Mouse (Mus musculus) layer of hippocampus, postnatal 25 days (tissue): ENCODE data around the gene Methig1. TPM values are rescaled to one million over a fixed set of nuclear protein-coding genes. Genes with fewer than 3 reads are reported as not detected.

ENCODE experiments used
- DNase-seq, 2 experiments: peaks; one replicate each; pipeline ENCODE4 v3.0.0; 2022; ENCODE audit warnings: mixed read lengths in 2 of 2, low spot score in 1 of 2; ENCODE audit errors: extremely low spot score in 1 of 2
- total RNA-seq, 2 experiments: library from RNA; stranded (reverse); gene quantifications; 2 replicates each; pipeline ENCODE4 v1.2.3; 2021

The Methig1 gene
- total RNA-seq, 2 experiments from 2014 or later: not detected

DNA sequence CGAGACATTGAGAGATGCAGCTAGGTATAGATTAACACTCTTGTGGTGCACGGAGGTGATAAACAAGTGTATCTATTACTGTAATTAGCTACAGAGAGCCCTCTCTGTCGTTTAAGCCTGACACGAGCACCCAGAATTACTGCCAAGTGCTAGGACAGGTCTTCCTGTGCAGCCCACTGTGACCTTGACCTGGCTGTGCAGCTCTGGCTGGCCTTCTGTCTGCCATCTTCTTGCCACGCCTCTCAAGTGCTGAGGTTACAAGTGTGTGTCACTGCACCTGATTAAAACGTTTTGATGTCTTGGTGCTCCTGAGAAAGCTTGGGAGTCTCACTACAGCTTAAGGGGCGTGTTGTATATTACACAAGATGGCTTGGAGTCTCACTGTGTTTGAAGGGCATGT is 38.1 kb downstream of the Methig1 start:
- DNase-seq: no peak

DNA sequence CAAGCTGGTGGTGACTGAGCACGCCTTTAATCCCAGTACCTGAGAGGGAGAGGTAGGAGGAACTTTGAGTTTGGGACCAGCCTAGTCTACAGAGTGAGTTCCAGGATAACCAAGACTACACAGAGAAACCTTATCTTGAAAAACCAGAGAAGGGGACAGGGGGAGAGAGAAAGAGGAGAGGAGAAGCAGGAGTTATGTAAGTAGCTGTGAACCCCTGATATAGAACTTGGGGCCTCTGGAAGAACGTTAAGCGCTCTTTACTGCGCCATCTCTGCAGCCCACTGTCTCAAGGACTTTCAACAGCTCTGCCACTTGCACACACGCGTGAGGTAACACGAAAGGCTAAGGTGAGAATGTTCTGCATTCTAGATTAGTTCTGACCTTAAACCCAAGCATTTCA is 38.6 kb downstream of the Methig1 start:
- DNase-seq: no peak

DNA sequence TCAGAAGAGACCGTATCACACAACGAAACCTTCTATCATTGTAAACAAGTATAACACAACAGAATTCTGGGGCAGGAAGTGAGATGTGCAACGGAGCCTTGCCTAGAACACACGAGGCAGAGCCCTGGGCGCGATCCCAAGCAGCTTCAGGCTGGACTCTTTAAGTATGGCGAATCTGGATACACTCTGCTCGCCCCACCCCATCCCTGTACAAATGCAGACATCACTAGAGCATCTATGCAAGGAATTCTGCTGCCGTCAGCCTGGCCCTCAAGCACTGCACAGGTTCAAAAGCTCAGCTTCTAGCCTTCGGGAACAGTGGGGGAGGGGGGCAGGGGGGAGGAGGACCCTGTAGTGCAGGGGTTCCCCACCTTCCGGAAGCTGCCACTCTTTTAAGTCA is 40.1 kb downstream of the Methig1 start:
- DNase-seq: no peak

DNA sequence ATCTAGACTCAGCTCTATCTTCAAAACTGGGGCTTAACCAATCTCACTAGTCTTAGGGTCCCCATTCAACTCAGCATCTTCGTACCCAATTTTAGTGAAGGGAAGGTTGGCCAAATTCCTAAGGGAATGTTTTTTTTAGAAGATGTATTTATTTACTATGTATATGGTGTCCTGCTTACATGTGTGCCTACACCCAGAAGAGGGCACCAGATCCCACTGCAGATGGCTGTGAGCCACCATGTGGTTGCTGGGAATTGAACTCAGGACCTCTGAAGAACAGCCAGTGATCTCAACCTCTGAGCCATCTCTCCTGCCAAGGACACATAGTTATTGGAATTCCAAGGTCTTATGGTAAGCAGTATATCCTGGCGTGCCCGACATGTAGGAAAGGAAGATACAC is 42.6 kb downstream of the Methig1 start:
- DNase-seq: no peak

DNA sequence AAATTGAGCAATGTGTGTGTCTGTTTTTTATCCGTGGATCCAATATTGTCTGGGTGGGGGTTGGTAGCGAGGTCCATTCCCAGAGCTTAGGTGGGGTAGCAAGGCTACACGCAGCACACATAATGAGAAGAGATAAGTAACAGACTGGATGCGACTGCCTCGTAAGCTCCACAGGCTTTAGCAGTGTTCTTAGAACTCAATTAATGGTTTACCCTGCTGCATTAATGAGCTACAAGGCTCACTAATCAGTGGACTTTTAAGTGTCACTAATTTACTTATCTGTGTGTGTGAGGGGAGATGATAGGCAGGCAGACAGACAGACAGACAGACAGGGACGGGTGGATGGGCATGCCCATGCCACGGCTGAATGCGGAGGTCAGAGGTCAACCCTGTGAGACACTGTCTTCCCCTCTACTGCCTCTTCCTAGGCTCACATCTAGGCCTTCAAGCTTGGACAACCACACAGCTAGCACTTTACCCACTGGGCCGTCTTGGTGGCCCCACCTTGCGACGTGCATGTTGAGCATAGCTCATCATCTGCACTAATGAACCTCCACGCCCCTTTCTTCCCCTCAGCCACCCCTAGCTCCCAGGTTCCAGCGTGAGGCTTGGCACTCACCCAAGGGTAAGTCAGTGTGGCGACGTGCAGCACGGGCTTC is 47.8 kb downstream of the Methig1 start:
- DNase-seq: no peak

DNA sequence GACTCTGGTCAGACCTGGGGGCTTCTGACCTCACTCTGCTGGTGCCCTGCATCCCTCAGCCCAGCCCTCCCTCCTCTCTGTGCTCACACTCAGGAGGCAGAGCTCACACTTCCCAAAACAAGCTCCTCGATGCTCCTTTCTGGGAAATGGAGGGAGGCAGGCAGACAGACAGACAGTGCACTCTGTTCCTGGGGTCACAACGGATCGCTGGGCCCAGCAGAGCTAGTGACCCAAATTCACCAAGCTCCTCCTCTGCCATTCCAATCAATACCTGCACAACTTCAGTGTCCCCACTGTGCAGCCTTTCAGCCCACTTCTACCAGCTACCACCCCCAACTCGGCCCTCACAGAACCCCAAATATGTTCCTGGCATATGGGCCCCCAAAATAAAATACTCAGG is 48.9 kb downstream of the Methig1 start:
- DNase-seq: no peak

DNA sequence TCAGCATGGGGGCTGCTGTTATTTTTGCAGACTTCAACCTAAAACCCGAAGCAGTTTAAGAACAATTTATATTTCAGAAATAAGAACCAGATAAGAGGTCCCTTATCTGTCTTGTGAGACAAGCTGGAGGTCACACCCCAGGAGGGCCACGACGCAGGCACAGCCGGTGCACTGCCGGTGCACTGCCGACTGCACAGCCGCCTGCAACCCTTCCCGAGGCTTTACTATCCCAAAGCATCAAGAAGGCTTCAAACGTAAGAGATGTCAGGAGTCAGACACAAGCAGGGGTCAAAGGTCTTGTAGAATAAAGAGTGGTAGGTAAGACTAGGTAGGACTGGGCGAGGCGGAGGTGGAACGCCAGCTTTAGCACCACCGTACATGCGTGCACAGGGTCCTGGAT is 49.4 kb downstream of the Methig1 start:
- DNase-seq: no peak

DNA sequence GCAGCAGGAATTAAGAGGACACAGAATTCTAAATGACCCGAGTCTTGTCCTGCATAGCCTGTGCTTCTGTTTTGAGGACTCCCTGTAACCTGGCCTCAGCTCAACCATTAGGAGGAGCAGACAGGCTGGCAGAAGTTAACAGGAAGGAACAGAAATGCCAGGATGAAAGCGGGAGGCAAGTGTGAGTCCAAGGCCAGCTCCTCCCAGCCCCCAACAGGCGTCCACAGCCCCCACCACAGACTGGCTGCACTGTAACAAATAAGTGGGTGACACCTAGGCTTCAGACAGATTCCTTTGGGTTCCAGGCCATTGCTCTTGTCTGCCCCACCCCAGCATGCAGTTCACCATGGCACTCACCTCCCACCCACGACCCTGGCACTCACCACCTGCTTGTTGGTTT is 49.8 kb downstream of the Methig1 start:
- DNase-seq: no peak

DNA sequence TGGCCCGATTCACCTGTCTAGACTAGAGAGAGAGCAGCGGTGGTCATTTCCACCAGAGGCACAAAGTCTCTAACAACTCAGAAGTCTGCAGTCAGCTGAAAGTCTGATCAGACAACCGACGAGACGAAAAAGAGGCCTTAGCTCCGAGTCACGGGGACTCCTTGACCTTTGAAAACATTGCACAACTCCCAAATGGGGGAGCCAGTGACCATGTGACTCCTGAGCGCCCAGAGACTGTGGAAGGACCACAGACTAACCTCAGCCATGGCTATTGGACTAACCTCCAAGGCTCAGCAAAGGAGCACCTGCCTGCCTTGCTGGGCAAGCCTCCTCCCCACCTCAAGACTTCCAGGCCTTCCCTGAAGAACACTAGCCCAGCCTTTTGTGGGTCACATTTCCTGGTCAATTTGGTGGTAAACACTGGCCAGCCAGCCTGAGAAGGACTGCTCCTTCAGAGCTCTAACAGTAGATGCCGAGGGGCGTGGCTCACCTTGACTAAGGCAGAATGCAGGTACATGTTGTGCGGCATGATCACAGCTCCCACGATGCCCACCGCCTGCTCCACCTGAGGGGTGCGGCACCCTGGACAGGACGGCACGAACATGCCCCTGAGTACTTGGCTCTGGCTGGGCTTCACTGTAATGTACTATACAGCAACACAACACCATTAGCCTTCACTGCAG is 50.5 kb downstream of the Methig1 start:
- no peak for DNase-seq

DNA sequence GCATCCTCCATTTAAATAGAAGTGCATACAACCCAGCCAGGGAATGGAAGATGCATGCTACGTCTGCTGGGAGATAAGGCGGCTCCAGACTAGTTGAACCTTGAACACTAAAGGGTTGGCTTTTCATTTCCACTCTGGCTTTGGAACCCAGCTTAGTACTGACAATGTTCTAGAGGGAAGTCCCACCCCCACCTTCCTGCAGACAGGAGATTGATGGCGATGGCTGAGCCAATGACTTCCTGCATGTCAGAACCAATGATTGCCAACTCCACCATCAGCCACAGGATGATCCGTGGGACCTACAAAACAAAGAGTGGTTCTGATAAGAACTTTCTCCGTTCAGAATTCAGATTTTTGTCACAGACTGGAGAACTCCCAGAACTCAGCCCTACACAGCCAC is 53.1 kb downstream of the Methig1 start:
- no peak for DNase-seq

DNA sequence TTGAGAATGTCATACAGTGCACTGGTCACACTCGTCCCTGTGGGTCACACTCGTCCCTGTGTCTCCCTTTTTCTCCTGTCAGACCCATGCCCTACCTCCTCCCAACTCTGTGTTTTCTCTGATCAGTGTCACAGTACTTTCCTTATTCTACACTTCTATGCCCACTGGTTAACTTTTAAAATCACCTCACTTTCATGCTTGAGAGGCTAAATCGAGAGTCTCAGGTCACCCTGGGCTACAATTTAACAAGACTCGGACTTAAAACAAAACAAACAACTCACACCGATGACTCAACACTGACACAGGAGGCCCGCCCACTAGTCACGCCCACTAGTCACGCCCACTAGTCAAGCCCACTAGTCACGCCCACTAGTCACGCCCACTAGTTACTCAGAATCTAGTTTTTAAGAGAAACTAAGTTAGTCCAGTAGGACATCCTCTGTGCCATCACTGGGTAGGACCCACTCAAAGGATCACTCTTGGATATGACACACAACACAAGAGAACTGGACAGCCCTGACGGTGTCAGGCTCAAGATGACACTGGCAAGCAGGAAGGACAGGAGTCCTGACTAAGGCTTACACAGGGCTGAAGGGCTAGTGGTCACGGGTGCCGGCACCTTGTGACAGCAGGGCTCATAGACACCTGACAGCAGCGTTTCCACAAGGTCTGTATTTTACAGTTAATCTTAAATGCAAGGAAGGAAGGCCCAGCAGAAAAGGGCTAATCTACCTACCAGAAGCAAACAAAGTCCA is 58.1 kb downstream of the Methig1 start:
- DNase-seq: no peak

DNA sequence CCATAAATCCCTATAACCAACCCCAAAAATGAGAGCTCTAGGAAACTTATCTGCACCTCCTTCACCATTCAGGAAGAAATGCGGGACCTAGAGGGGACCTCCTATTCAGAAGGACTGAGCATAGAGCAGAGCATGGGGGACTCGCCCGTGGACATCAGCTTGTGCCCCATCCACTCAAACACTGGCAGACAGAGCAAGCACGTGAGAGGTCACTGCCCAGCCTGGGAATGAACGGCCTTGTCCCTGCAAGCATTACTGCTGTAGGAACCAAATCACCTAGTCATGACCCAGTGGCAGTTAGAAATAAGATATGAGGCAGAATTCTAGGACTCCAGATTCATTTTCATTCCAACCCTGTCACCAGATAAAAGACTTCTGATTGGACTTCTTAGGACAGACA is 58.8 kb downstream of the Methig1 start:
- no peak for DNase-seq

DNA sequence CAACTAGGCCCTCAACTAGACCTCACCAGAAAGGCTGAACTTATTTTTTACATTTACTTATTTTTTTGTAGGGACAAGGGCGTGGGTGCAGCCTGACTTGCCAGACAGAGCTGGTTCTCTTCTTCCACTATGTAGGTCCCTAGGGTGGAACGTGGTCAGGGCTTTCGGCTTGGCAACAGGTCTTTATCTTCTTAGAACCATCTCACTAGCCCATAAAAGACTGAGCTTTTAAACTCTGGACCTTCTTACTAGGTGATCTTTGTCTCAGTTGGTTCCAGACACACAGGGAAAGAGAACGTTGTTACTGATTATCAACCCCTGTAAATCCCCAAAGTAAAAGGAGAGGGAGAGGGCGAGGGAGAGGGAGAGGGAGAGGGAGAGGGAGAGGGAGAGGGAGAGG is 60.4 kb downstream of the Methig1 start:
- DNase-seq: no peak

DNA sequence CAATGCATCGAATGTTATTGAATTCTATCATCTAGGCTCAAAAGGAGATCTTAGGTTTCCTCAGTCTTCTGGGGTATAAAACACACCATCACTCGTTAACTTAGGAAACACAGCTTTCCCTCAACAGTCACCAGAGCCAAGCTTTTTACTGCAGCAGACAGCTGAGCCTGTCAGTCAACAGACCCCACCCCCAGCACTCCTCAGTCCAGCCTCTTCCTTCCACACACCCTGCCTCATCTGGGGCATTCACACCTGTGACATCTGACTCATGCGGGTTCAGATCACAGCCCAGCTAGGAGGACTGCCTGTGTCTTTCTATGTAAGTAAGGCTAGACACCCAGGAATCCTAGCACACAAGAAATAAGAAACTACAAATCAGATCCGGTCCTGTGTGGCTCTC is 61.1 kb downstream of the Methig1 start:
- no peak for DNase-seq

DNA sequence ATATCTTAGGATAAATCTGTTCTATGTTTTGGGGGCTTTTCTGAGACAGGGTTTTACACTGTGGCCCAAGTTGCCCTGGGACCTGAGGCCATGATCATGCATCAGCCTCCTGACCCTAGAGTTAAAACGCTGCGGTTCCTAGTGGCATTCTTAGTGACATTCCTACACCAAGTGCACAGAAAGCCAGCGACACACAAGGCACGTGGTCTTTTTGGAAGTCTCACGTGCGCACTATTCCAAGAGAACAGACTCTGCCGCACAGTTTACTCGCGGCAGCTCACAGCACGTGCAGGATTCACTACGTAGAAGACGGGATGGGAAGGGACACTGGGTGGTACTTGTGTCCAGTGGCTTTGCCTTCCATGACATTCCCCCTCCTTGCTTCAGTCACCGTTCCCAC is 62.0 kb downstream of the Methig1 start:
- DNase-seq: no peak

DNA sequence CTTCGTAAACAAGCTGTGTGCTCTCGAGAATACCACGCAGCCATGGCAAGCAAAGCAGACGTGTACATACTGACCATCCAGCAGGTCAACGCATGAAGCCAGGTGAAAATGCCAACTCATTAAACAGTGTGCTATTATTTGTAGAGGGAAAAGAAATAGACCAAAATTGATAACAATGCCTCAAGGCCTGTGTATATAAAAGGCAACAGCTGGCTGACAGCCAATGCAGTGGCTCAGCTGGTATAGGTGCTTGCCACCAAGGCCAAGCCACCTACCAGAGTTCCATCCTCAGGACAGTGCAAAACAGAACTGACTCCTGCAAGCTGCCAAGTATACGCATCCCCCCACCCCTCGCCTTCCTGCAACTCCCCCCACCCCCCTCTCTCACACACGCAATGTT is 62.7 kb downstream of the Methig1 start:
- DNase-seq: no peak

DNA sequence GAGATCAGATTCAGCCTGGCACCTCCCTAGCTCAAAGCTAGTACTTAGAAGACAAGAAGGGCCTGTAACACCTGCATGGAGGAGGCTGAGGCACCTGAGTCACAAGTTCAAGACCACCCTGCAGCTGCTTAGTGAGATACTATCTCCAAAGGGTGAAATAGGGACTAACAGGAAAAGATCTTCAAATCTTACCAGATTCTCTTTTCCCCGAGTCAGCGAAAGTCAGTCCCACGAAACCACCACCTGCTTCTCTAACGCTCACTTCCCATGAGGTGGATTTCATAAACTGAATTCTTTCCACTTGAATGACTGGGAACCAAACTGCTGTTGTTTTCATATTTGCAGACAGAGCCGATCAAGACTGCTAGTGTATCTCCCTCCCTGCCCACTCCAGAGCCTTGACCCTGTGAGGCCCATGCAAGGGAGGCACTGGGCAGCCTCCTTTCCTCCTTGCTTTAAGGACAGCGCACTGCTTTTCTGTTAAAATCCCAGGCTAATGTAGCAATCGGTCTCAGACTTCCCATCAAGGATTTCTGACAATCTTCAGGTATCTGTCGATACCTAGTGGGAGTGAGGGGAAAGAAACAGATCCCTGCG is 65.0 kb downstream of the Methig1 start:
- DNase-seq: no peak

DNA sequence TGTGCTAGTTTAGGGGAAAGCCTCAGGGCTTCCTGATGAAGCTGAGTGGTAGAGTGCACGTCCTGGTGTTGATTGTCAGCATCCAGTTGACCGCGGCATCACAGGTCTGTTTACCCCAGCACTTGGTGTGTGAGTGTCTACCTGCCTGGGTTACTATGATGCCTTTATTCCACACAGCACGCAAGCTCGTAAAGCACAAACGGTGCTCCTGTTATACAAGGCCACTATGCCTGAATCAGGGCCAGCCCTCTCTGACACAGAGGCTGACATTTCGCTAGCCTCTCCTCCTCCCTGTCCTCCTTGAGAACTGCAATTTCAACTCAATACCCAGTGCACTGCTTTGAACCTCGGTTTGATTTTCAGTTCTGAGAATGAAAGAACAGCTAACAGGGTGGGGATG is 66.4 kb downstream of the Methig1 start:
- DNase-seq: no peak

DNA sequence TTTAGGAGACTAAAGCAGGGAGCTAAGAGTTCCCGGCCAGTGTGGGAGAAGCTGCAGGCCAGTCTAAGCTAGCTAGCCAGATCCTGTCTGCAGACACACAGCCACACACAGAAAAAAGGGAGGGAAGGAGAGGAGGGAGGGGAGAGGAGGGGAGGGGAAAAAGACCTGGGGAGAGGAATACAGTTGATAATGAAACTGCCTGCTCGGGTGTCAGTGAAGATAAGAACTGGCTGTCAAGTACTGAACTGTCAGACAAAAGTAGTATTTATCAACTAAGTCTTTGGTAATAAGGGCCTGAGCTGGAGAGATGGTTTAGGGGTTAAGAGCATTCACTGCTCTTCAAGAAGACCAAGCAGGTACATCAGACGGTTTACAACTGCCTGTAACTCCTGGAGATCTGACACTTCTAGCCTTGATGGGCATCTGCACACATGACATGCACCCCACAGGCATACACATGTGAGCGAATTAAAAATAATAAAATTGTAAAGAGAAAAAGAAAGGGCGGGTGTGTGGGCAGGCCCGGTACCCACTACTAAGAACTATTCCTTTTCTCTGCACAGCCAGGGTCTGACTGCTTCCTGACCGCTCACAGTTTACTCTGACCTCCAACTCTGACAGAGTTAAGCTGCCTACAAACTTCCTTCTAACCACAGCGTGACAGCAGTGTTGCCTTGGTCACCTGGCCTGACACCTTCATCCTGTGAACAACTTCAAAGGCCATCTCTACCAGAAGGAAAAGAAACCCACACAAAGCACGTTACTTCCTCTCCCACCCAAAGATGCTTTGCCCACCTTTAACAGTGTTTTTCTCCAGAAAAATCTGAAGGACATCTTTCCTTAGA is 67.2 kb downstream of the Methig1 start:
- DNase-seq: no peak

DNA sequence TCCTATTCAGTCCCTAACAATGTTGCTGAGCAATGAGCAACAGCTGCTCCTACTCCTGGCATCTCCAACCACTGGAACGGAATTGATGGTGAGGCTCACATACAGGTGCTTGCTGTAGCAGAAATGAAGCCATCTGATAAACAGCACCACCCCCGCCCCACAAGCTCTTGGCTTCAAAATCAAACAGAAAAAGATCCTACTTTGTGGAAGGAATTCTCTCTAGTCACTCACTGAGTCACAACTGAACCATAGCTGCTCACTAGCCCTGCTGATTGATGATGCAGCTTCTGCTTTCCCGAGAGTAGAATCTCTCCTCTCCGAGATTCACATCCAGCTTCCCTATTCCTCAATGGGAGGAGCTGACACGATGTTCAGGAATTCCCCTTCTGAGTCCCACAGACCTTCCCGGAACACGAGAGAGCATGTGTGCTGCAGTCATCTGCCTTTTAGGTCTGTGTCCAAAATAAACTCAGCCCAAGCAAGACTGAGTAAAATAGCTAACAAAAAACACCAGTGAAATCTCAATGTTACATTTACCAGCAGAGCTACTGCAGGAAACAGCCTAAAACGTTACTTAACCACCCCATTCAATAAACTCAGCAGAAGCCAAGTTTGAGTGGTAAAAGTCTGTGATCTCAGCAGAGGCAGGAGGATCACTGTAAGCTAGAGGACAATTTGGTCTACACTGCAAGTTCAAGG is 68.3 kb downstream of the Methig1 start:
- no peak for DNase-seq
